Mouse (Mus musculus): ENCODE data around the gene Hmgb1.

Hmgb1 gene

GRCm38 (mm10) chr5:149036920-149037319 is 147.4 kb downstream of the Hmgb1 start:
- intact Hi-C loops (cut with DNase I): loop anchor here (10.0 kb wide), 1 partner anchor 222 kb away; no protein-coding TSS in a partner anchor

- intact Hi-C loops (cut with DNase I): loop anchor here (10.0 kb wide), 1 partner anchor 218 kb away; no protein-coding TSS in a partner anchor
Measured at GRCm38 (mm10) chr5:149032438-149032837, 151.9 kb downstream of the Hmgb1 start.

- intact Hi-C loops (cut with DNase I): loop anchor here (10.0 kb wide), 1 partner anchor 216 kb away; no protein-coding TSS in a partner anchor
Measured at GRCm38 (mm10) chr5:149031199-149031750, 153.0 kb downstream of the Hmgb1 start.

DNA sequence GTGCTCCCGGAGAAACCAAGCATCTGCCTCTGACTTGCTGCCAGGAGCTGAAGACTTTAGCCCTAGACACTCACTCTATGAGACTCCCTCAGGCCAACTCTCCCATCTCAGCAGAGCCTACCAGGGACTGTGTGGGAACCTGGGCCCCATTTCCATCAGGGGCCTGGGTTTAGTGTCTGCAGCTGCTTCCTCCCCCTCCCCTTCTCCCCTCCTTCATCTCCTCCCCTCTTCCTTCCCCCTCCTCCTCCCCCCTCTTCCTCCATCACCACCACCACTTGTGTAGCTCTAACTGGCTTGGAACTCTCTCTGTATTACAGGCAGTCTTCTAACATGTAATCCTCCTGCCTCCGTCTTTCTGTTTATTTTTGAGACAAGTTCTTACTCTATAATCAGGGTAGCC is 154.2 kb downstream of the Hmgb1 start:
- intact Hi-C loops (cut with DNase I): loop anchor here (10.0 kb wide), 1 partner anchor 215 kb away; no protein-coding TSS in a partner anchor

DNA sequence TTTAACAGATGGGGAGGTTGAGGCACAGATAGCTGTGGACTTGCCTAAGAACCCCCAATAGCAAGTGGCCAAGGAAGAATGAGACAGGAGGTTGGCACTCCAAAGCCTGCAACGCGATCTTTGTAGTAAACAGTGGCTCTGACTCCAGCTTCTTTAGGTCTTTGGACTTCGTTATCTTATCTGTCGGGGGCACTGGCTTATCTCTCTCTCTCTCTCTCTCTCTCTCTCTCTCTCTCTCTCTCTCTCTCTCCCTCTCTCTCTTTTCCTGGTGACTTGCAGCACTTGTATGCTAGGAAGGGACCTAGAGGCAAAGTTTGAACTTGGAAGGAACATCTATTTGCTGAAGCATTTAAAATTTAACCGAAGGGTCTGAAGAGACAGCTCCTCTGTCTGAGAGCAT is 155.9 kb downstream of the Hmgb1 start:
- intact Hi-C loops (cut with DNase I): no loop called here

GRCm38 (mm10) chr5:149027389-149027788 is 156.9 kb downstream of the Hmgb1 start:
- intact Hi-C loops (cut with DNase I): no loop called here

DNA sequence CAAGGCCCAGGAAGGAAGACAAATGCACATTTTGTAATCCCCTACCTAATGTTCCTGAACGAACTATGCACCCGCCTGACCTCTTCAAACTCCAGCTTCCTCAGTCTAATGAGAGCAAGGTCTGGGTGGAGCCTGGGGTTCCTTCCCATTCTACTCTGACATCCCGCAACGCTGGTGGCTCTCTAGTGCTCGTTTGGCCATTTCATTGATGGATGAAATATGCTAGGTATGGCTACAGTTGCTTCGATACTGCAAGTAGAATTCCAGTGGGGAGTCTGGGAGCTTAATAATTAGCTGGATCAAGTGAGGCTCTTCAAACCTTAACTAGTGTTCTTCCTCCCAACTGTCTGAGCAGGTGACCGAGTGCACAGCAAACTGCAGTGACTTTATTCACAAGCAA is 163.2 kb downstream of the Hmgb1 start:
- intact Hi-C loops (cut with DNase I): no loop called here

DNA sequence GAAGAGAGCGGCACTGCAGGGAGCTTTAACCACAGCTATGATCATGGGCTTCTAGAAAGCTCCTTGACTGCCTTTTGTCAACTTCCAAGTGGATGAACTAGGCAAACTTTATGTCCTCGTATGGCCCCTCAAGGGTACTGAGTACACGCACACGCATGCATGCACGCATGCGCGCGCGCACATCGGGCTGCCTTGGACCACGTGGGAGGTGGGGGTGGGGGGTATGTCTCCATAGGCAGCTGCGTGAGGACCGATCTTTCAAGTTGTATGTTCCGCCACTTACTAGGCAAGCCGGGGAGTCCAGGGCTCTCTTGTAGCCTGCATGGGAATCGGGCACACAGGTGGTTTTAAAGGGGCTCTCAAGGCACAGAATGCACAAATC is 163.6 kb downstream of the Hmgb1 start:
- intact Hi-C loops (cut with DNase I): no loop called here

DNA sequence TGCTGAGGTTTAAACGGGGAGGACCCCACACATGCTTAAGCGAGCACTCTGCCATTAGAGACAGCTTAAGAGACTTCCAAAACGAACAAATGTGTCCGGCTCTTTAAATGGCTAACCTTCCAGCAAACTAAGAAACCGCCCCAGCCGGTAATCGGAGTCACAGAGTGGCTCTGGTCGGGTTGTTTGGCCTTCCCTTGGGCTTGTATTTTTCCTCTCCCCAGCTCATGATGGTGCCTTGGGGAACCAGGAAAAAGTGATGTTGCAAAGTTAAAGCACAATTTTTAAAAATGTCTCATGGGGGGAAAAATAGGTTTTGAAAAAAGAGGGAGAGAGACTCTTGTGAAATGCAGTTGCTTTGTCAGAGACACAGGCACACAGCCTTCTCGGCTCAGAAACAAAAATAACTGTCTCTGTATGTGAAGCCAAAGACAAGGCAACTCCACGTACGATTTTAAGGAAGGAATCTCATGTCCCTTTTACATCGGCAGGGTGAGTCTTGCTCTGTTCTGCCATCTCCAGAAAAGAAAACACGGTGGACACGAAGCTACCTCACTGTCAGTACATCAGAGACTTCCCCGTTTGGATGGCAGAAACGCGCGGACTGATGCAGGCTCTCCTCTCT is 164.1 kb downstream of the Hmgb1 start:
- intact Hi-C loops (cut with DNase I): no loop called here

DNA sequence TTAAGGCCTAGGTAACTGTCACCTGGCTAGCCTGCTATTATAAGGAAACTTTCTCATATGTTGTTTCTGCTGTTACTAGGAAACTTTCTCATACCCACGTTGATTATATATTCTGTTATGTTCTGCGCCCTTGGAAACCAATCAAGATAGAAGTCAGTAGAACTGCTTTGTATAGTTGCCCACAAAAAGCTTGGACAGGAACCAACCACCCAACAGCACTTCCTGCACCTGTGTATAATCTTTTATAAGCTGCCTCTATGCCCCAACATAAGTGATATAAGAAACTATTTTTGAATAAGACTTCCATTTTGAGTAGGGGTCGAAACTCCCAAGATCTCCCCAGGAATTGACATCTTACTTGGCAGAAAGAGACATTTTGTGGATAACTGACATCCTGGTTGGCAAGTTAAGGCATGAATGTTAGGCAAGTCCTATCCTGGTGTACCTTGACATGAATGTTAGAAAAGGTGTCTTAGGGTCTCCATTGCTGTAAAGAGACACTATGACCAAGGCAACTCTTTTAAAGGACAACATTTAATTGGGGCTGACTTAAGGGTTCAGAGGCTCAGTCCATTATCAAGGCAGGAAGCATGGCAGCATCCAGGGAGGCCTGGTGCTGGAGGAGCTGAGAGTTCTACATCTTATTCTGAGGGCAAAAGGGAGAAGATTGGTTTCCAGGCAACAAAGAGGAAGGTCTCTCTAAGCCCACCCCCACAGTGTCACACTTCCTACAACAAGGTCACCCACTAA is 166.4 kb downstream of the Hmgb1 start:
- intact Hi-C loops (cut with DNase I): no loop called here

DNA sequence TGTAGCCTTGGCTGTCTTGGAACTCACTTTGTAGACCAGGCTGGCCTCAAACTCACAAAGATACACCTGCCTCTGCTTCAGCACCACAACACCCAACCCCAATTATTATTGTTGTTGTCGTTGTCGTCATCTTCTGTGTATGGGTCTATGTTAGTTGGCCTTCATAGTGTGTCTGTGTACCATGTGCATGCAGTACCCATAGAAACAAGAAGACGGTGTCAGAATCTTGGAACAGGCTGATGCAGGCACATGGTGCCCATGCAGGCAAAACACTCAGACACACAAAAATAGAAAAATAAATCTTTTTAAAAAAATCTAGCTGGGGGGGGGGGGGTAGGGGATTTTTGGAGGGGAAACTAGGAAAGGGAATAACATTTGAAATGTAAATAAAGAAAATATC is 167.1 kb downstream of the Hmgb1 start:
- intact Hi-C loops (cut with DNase I): no loop called here

- intact Hi-C loops (cut with DNase I): no loop called here
Measured at GRCm38 (mm10) chr5:149016261-149016660, 168.0 kb downstream of the Hmgb1 start.

GRCm38 (mm10) chr5:149015335-149016201 is 168.7 kb downstream of the Hmgb1 start:
- intact Hi-C loops (cut with DNase I): no loop called here

DNA sequence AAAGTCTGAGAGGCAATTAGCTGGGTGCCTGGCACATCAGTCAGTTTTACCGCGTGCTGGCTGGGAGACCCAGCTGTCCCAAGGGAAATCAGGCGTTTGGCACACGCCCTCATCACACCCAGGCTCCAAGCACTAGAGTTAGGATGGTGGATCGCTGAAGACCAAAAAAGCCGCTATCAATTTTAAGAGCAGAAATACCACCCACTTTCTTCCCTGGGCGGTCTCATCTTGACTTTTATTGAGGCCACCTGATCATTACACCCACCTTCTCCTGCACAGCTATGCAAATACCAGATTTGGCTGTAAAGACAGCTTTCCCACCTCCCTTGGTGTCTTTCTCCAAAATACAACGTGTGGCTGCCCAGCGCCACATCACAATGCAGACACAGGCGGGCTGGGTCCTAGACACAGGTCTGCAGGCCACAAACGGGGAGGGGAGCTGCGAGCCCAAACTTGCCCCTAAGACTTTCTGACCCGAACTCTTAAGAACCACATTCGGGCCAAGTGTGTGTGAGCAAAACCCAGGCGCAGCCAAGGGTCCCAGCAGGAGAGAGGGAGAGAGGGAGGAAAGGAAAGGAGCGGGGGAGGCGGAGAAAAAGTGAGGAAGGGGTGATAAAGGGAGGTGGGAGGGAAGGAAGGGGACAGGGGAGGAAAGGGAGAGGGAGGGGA is 169.6 kb downstream of the Hmgb1 start:
- intact Hi-C loops (cut with DNase I): no loop called here

- intact Hi-C loops (cut with DNase I): no loop called here
Measured at GRCm38 (mm10) chr5:149013817-149014508, 170.3 kb downstream of the Hmgb1 start.

DNA sequence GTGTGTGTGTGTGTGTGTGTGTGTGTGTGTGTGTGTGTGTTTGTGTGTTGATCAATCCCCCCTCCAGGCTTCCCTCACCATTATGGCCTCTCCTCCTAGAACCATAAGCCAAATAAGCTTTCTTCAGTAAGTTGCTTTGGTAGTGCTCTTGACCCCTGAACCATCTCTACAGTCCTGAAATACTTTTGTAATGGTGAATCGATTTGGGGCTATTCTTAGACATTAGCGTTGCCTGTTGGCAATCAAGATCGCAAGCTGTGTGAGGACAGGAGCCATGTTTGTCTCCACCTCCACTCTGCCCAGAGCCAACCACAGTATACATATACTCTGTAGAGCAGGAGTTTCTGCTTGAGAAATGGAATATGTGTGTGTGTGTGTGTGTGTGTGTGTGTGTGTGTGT is 175.2 kb downstream of the Hmgb1 start:
- intact Hi-C loops (cut with DNase I): loop anchor here (5.0 kb wide), 1 partner anchor 33 kb away; no protein-coding TSS in a partner anchor

DNA sequence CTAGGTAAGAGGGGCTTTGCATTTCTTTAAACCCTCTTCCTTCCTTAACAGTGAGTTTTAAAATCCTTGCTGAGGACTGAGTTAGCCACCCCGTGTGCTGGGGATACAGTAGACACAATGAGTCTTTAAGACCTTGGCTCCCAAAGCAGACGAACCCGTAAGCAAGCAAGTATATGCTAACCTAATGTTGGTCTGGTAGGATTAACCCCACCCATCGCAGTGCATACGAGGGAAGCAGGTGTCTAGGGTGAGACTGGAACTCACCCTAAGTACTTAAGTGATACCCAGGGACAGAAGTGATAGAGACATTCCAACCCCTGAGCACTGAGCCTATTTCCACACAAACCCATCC is 177.0 kb downstream of the Hmgb1 start:
- intact Hi-C loops (cut with DNase I): loop anchor here (5.0 kb wide), 1 partner anchor 35 kb away; no protein-coding TSS in a partner anchor

DNA sequence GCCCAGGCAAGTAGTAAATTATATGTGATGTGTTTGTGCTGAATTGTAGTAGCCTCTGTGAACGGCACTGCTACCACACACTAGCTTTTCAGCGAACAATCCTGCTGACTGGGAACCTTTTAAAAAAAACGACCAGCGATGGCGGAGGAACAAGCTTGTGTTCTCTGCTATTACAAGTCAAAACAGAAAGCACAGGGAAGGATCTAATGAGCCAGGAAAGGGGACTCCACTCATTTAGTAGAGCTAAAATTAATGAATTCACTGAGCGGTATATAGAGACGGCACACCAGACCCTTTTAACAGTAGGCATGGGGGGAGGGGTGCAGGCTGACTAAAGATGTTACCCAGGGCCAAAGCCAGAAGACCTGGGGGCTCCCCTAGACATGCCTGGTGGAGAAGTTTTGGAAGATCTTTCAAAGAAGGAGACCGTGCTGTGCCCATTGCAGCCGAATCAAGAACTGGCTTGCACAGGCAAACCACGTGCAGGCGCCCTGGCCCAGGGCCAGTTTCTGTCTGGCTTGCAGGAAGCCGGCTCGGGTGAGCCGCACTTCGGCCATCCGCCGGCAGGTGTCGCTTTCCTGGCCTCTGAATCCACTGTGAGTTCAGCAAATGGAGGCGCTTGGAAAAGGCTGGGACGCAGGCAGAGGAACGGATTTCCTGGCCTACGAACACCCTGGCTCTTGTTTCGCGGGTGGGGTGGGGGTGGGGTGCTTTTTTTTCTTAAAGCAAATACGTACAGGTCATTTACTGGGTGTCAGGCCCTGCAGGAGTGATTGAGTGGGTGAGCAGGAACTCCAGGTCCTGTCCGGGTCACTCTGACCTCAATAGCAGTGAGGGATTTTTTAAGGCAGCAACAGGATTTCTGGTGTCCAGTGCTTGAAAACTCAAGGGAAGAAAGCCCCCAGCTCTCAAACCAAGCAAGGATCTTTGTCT is 177.7 kb downstream of the Hmgb1 start:
- intact Hi-C loops (cut with DNase I): loop anchor here (5.0 kb wide), 1 partner anchor 36 kb away; no protein-coding TSS in a partner anchor
